Mouse (Mus musculus) embryonic facial prominence, embryonic 11.5 days (tissue): Measurements from ENCODE around the gene Cmtm1. TPM values are rescaled to one million over a fixed set of nuclear protein-coding genes. Genes with fewer than 3 reads are reported as not detected.
"Not testable (repeated sequence)": the region's sequence is repeated elsewhere in the genome, so short reads cannot be mapped to it uniquely, and the experiment has no call there.

Experiments
- ATAC-seq: fragments of 200-750 bp; cut with Nextera tagmentation; replicated peaks from 2 replicates; pipeline ENCODE4 v1.8.0; 2017; ENCODE audit warnings: low read depth; ENCODE audit not compliant: insufficient number of reproducible peaks, low FRiP score, low TSS enrichment
- DNase-seq: peaks from one replicate; pipeline ENCODE4 v3.0.0-alpha.2; 2015; ENCODE audit warnings: low spot score
- H3K27ac ChIP-seq: fragments of 300-500 bp; sonication (generic); replicated peaks from 2 replicates; pipeline ENCODE4 v1.5.1; 2014; ENCODE audit warnings: mild to moderate bottlenecking, low read depth, low read length, control low read depth
- H3K27me3 ChIP-seq: fragments of 300-500 bp; sonication (generic); 2 replicates; pipeline ENCODE4 v1.6.1; 2014; ENCODE audit warnings: mild to moderate bottlenecking, low read length, moderate library complexity, mixed read lengths; ENCODE audit not compliant: control insufficient read depth, insufficient read depth
- H3K36me3 ChIP-seq: fragments of 300-500 bp; sonication (generic); replicated peaks from 2 replicates; pipeline ENCODE4 v1.6.1; 2014; ENCODE audit warnings: low read depth, mild to moderate bottlenecking, low read length, moderate library complexity, mixed read lengths; ENCODE audit not compliant: control insufficient read depth, insufficient read depth
- H3K4me1 ChIP-seq: fragments of 300-500 bp; sonication (generic); 2 replicates; pipeline ENCODE4 v1.6.1; 2014; ENCODE audit warnings: low read length, mixed read lengths; ENCODE audit not compliant: control insufficient read depth, insufficient read depth
- H3K4me2 ChIP-seq: fragments of 300-500 bp; sonication (generic); 2 replicates; pipeline ENCODE4 v1.6.1; 2014; ENCODE audit warnings: low read depth, mild to moderate bottlenecking, control low read depth, low read length, moderate library complexity
- H3K4me3 ChIP-seq: fragments of 300-500 bp; sonication (generic); 2 replicates; pipeline ENCODE4 v1.5.1; 2014; ENCODE audit warnings: low read depth, low read length, control low read depth
- H3K9ac ChIP-seq: fragments of 300-500 bp; sonication (generic); replicated peaks from 2 replicates; pipeline ENCODE4 v1.6.1; 2014; ENCODE audit warnings: mild to moderate bottlenecking, control low read depth, low read length
- H3K9me3 ChIP-seq: fragments of 300-500 bp; sonication (generic); replicated peaks from 2 replicates; pipeline ENCODE4 v1.6.1; 2016; ENCODE audit warnings: mild to moderate bottlenecking, low read length, inconsistent platforms, mixed read lengths; ENCODE audit not compliant: control insufficient read depth
- WGBS: fragments of 180-500 bp; shearing (Covaris S2); extraction: QIAGEN DNeasy Blood & Tissue Kit; methylation state at CpG from one replicate; pipeline ENCODE4 v1.1.7; 2014; 5-methylcytosine and 5-hydroxymethylcytosine counted together
- polyA plus RNA-seq: library from polyadenylated mRNA; unstranded; fragments of >200 nt; fragmentation: Nextera tagmentation; extraction: Ambion mirVana; gene quantifications from 2 replicates; pipeline ENCODE4 v1.2.1, GENCODE M21; 2014

Gene Cmtm1
- polyA plus RNA-seq, 1 experiment from 2014 or later, result not detected

GRCm38 (mm10) chr8:104308341-104308740, 1.6 kb downstream of the Cmtm1 start:
- not testable (repeated sequence) for H3K36me3 ChIP-seq, H3K4me2 ChIP-seq, H3K27ac ChIP-seq, H3K27me3 ChIP-seq, ATAC-seq, DNase-seq, H3K4me3 ChIP-seq, H3K9me3 ChIP-seq, H3K4me1 ChIP-seq, H3K9ac ChIP-seq
- WGBS, result 50% methylated on average over 6 of the region's 6 CpGs

DNA sequence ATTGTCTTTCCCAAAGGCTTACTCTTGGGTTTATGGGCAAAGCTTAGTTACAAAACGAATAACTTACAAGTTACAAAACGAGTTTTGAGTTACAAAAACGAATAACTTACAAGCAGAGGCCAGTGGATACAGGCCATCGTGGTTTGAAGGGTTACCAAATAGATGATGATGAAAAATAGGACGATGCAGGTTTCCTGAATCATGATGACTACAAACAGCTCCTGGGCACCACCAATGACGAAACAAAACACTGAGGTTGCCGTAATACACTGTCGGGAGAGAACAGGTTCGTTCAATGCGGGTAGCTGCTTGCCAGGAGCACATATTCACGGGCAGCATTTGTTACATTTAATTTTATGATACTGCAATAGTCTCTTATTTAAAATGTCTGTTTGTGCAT, 5.0 kb downstream of the Cmtm1 start:
- WGBS, result 92% methylated on average over 11 of the region's 11 CpGs
- Histone ChIP-seq H3K9me3 (no peaks in the 10 kb centered on the region), H3K36me3 (no peaks in the 10 kb centered on the region), H3K4me1 (no peaks in the 10 kb centered on the region), H3K4me2 (no peak overlapping the region), H3K27ac (no peak overlapping the region), H3K27me3 (no peaks in the 10 kb centered on the region), H3K4me3 (no peak overlapping the region), H3K9ac (no peak overlapping the region)
- DNase-seq (no peak), ATAC-seq (no peak)

DNA sequence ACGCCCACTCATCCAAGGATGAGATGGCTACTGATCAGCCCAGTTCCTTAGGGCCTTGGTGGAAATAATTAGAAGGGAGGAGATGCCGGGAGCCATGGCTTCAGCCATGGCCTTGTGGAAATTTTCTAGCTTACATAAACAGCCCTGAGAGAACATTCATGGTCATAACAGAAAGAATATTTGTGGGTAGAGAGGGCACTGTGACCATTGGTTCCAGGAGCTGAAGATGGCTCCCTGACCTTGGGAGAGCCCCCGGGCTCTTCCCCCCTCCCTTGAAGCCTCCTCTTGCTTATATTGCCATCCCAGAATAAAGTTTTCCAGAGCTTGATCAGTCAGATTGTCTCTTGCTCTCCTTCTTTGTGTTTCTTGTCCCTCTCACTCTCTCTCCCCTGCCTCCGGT, 7.4 kb downstream of the Cmtm1 start:
- not testable (repeated sequence) for H3K4me2 ChIP-seq, H3K36me3 ChIP-seq, H3K9me3 ChIP-seq, H3K4me3 ChIP-seq, DNase-seq, H3K27ac ChIP-seq, H3K27me3 ChIP-seq, H3K4me1 ChIP-seq, ATAC-seq, H3K9ac ChIP-seq
- WGBS, result 88% methylated on average over 4 of the region's 4 CpGs

- H3K36me3 ChIP-seq, H3K4me2 ChIP-seq, H3K9me3 ChIP-seq, H3K27ac ChIP-seq, H3K4me1 ChIP-seq, H3K27me3 ChIP-seq, H3K4me3 ChIP-seq, H3K9ac ChIP-seq: not testable (repeated sequence)
- peak; percentile 67; the same call in 1 of the 2 replicates for ATAC-seq
- peak; percentile 48 for DNase-seq
- WGBS, result 10% methylated on average over 3 of the region's 3 CpGs
These were observed 8.4 kb downstream of the Cmtm1 start for GRCm38 (mm10) chr8:104301577-104301976.

DNA sequence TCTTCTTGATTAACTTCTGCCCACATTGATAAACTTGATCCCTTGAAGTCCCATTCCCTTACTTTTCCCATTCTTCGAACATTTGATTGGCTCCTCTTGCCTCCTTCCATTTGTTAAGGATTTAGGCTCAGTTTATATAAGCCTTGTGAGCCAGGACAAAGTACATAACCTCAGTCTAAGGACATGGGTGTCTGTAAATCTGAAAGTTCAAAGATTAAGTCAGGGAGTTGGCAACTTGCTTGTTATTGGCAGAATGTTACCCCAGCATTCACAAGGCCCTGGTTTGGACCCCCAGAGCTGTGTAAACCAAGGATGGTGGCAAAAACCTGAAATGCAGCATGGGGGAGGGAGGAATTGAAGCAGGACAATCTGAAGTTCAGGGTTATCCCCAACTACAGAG, 15.5 kb downstream of the Cmtm1 start:
- 90% methylated on average over 1 of the region's 1 CpGs for WGBS

GRCm38 (mm10) chr8:104293081-104293480, 16.9 kb downstream of the Cmtm1 start, which contains the start of gene Cmtm2a:
Cmtm2a (minus strand) TSS chr8:104293181.
- WGBS, result 89% methylated on average over 12 of the region's 12 CpGs
- not testable (repeated sequence) for H3K4me2 ChIP-seq, H3K27me3 ChIP-seq, H3K9ac ChIP-seq, H3K9me3 ChIP-seq, H3K4me1 ChIP-seq, H3K36me3 ChIP-seq, ATAC-seq, H3K4me3 ChIP-seq, DNase-seq, H3K27ac ChIP-seq

More for the DNA sequence above, 15.5 kb downstream of the Cmtm1 start:
- DNase-seq (no peak), ATAC-seq (no peak)
- no peaks in the 10 kb centered on the region for H3K27me3 ChIP-seq
- no peaks in the 10 kb centered on the region for H3K36me3 ChIP-seq
- H3K4me3 ChIP-seq, result no peak overlapping the region
- H3K9ac ChIP-seq, result no peak overlapping the region
- H3K4me2 ChIP-seq, result no peak overlapping the region
- H3K27ac ChIP-seq, result no peak overlapping the region
- no peaks in the 10 kb centered on the region for H3K9me3 ChIP-seq
- no peaks in the 10 kb centered on the region for H3K4me1 ChIP-seq

DNA sequence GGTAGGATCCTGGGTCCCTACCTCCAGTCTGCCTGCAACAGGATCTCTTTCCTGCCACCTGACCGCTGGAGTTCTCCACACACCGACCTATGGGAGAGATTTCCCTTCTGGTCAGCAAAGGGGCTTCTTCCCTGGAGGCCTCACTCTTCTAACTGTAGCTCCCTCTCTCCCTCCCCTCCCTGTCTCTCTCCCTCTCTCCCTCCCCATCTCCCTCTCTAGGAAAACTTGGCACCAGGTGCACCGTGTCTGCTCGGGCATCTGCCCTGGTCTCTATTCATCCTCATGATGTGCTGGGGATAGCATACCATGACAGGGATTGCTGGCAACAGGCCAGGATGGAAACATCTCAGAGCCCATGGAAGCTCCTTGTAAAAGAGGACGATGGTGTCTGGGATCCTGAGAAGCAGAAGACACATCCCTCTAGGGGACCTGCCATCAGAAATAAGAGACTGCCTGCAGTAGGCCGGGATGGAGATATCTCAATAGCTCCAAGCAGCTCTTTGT, 41.0 kb downstream of the Cmtm1 start:
- DNase-seq (no peak), ATAC-seq (no peak)

GRCm38 (mm10) chr8:104268368-104268767, 41.6 kb downstream of the Cmtm1 start:
- H3K36me3 ChIP-seq, result no peaks in the 10 kb centered on the region
- H3K4me3 ChIP-seq, result no peak overlapping the region
- H3K9me3 ChIP-seq, result no peaks in the 10 kb centered on the region
- no peak overlapping the region for H3K27ac ChIP-seq
- H3K4me2 ChIP-seq, result no peak overlapping the region
- ATAC-seq (no peak), DNase-seq (no peak)
- no peaks in the 10 kb centered on the region for H3K27me3 ChIP-seq
- H3K4me1 ChIP-seq, result no peaks in the 10 kb centered on the region
- H3K9ac ChIP-seq, result no peak overlapping the region

More for the DNA sequence above, 41.0 kb downstream of the Cmtm1 start:
- 91% methylated on average over 6 of the region's 6 CpGs for WGBS
- no peaks in the 10 kb centered on the region for H3K36me3 ChIP-seq
- no peaks in the 10 kb centered on the region for H3K27me3 ChIP-seq
- no peaks in the 10 kb centered on the region for H3K4me1 ChIP-seq
- no peaks in the 10 kb centered on the region for H3K9me3 ChIP-seq
- no peak overlapping the region for H3K4me3 ChIP-seq
- H3K27ac ChIP-seq, result no peak overlapping the region
- no peak overlapping the region for H3K9ac ChIP-seq
- H3K4me2 ChIP-seq, result no peak overlapping the region
